Mouse (Mus musculus) layer of hippocampus, adult 9-11 months (tissue): ENCODE measurements around the gene Efcab8.

ENCODE experiments used
- DNase-seq: peaks from one replicate; pipeline ENCODE4 v3.0.0; 2022

Efcab8 gene

DNA sequence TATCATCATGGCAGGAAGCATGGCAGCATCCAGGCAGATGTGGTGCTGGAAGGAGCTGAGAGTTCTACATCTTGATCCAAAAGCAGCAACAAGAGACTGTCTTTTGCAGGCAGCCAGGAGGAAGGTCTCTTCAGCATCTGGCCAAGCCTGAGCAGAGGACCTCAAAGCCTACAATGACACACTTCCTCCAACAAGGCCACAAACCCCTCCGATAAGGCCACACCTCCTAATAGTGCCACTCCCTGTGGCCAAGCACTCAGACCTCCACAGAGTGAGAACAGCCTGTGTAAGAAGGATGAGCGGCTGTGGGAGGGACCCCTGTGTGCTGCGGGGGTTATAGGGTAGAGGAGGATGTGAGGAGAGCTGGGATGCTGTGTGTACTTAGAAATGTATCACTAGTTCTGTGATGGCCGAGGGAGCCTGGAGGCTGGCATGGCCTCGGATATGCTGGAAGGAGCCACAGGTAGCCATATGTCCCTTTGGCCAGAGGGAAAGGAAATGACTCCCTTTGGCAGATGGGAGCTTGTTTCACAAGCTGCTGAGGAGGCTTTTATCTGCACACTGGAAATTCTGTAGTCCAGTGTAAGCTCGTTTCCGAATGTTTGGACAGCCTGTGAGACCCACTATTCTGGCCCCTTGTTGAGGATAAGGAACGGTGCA is 47.6 kb downstream of the Efcab8 start:
- no peak for DNase-seq

DNA sequence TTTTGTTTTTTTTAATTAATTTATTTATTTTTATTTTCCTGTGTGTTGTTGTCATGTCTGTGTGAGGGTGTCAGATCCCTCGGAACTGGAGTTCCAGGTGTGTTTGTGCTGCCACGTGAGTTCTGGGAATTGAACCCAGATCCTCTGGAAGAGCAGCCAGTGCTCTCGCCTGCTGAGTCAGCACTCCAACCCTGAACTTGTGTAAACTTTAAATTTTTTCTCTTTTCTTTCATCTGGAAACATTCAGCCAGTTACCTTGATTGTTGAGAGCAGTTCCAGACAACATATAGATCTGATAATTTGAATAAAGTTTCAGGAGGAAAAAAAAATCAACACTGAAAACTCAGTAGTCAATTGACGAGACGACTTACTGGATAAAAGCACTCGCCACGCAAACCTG is 49.0 kb downstream of the Efcab8 start:
- no peak for DNase-seq

- DNase-seq, result no peak
Measured at GRCm38 (mm10) chr2:153833291-153833690, 53.6 kb downstream of the Efcab8 start.

DNA sequence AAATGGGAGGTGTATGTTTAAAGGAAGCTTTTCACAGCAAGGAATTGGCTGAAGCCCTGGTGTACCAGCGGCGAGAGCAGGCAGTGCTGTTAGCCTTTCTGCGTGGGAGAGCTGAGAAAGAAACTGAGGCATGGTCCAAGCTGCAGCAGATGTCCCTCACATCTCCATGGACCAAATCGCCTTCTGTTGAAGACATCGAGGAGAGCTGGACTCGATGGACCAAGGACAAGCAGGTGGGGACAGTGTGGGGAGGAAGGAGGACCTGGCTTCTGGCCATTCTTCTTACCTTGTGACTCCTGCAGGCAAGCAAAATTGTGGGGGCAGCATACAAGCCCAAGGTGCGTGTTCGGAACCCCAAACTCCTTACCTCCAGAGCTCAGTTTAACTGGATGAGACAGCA is 63.1 kb downstream of the Efcab8 start:
- DNase-seq, result no peak

GRCm38 (mm10) chr2:153848389-153848788 is 68.7 kb downstream of the Efcab8 start:
- DNase-seq, result no peak

GRCm38 (mm10) chr2:153850351-153851029 is 70.8 kb downstream of the Efcab8 start:
- DNase-seq, result no peak

- peak; percentile 46 for DNase-seq
Measured at GRCm38 (mm10) chr2:153851030-153851360, 71.3 kb downstream of the Efcab8 start.

DNA sequence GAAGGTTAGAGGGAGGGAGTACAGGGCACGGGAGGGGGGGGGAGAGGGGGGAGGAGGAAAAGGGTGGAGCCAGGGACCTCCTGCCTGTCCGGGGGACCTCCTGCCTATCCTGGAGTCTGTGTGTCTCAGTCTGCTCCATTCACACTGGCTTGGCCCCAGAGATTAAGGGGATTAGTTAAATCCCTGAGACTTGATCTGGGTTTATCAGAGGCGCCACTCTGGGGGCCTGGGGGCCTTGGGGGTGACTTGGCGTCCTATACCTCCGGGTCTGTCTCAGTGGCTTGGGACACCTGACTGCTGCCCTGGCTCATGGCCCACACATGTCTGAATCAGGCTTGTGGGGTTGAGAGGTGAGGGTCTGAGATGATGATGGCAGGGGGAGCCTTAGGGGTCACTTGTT is 73.8 kb downstream of the Efcab8 start:
- no peak for DNase-seq

GRCm38 (mm10) chr2:153859581-153859980 is 79.8 kb downstream of the Efcab8 start:
- DNase-seq, result no peak

DNA sequence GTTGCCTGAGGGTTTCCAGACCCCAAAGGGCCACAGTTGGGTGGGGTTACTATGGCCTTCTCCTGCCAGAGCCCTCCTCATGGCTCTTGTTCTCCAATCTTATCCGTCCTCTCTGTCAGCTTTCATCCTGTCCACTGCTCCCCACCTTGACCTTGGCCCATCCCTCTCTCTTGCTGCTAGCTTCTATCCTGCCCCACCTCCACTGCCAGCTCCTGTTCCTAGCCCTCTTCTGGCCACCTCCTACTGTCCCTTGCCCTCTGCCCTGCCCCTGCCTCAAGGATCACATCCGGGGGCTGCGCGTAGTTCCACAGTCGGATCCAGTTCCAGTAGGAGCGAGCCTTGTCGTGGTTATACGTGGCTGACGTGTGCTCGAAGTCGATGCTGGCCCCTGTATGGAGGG is 80.6 kb downstream of the Efcab8 start:
- no peak for DNase-seq

DNA sequence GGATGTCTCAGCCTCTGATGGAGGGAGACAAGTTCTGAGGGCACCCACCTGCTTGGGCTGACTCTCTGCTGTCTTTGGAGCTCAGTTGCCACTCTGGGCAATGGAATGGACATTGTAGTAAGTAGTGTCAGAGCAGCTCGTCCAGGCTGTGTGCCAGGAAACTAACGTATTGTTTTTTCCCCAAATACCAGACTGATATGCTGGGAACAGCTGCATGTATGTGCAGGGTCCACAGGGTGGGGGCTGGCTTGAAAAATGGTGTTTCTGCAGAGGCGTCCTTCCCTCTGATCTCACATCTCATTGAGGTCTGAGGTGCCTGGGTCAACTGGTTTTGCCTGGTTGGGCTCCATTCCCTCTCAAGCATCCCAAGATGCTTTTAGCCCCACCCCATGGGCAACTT is 81.0 kb downstream of the Efcab8 start:
- no peak for DNase-seq

DNA sequence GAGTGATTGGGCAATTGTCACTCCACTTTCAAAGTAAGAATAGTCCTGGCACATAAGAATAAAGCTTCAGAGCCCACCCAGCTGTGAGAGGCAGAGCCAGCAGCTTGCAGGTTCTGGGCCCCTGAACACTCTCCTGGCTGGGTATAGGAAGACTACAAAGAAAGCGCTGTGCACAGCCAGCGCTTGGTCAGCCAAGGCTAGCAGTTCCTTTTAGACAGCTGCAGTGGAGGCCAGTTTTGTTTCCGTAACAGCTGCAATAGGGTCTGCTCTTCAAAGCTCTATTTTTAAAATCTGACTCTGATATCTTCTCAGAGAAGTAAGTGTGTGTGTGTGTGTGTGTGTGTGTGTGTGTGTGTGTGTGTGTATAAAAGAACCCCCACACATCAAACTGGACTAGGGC is 82.2 kb downstream of the Efcab8 start:
- DNase-seq, result no peak

DNA sequence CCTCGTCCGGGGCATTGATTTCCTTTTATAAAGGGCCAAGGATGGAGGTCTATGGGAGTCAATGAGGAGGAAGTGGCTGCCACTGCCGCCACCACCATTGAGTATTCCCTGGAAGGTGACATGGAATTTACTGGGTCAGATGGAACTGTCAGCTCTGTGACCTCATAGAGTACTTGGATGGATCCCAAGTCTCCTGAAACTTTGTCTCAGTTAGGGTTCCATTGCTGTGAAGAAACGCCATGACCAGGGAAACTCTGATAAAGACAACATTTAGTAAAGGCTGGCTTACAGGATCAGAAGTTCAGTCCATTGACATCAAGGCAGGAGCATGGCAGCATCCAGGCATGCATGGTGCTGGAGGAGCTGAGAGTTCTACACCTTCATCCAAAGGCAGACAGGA is 91.3 kb downstream of the Efcab8 start, which contains the start of gene Sun5:
Sun5 (minus strand) TSS at position 101 of the 400 bp plus-strand sequence.
- no peak for DNase-seq

DNA sequence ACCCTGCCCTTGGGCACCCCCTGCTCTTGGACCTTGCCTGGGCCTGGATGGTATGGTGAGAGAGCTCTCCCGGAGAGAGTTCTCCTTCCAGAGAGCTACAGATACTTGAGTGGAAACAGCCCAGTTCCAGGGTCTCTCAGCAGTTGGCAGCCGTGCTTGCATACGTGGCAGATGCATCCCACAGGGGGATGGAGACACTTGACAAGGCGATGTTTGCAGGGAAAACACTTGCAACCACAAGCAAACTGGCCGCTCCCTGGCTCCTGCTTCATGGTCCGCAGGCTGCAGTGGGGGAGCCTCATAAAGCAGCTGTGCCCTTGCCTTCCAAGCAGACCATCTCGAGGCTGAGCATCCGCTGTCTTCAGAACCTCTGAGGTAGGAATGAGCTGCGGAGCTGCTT is 95.0 kb downstream of the Efcab8 start, which contains the start of gene Bpifb2:
Bpifb2 (plus strand) TSS at position 301 of the 400 bp plus-strand sequence.
- no peak for DNase-seq
